Mouse (Mus musculus) left cerebral cortex, postnatal 10 days (tissue): ENCODE measurements around the gene Lrrc2. TPM values are rescaled to one million over a fixed set of nuclear protein-coding genes. Genes with fewer than 3 reads are reported as not detected.

Experiments
- DNase-seq, 2 experiments: peaks; one replicate each; pipeline ENCODE4 v3.0.0; 2021 to 2022; ENCODE audit warnings: low spot score in 2 of 2, mixed read lengths in 1 of 2; ENCODE audit errors: extremely low spot score in 1 of 2
- intact Hi-C: fragments of 180-260 bp; cut with DNase I; formaldehyde crosslinking; loops from one replicate; pipeline ENCODE4 v1.15.1; 2025
- total RNA-seq, 2 experiments: library from RNA; stranded (reverse); gene quantifications; 2 replicates each; pipeline ENCODE4 v1.2.3; 2021

The Lrrc2 gene
- total RNA-seq, result 1 to 10 TPM in 1 of 2 experiments, under 1 TPM in 1; 0.92 to 1.6 TPM

DNA sequence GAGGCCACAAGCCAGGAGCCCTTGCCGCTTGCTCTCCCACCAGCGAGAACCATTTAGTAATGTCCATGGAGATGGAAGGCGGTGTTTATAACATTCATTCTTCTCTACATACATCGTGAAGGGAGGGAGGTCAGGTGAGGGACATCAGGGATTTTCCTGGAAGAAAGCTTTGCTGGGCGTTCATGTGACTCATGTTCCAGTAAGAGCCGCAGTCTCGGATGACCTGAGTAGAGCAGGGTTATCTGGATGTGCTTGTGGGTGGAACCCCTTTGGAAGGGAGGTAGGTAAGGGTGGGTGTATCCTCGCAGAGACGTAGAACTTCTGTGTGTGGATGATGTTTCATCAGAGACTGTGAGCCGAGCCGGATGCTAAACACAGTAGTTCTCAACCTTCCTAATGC is at the start of gene Lrrc2:
TSS of gene Lrrc2 (plus strand) at position 149 of the 400 bp plus-strand sequence.
- intact Hi-C loops, result no loop called here

DNA sequence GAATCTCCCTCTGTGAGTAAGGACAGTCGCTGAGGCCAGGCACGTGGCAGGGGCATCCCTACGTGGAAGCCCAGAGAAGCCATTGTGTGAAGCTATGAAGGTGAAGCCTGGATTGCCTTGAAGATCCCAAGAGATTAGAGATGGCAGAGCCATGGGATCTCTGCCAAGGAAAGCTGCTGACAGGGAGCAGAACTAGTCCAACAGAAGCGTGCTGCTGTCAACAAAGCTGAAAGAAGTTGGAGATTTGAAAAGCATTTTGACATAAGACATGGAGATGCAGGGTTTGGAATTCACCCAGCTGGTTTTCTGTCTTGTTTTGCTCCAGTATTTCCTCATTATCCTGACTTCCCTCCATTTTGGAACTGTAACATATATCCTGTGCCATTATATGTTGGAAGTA is 49.1 kb upstream of the Lrrc2 start:
- DNase-seq, result peak in 1 of 2 experiments; percentile 12
- intact Hi-C loops, result no loop called here

More for the DNA sequence above, at the start of gene Lrrc2:
- DNase-seq, result no peak

DNA sequence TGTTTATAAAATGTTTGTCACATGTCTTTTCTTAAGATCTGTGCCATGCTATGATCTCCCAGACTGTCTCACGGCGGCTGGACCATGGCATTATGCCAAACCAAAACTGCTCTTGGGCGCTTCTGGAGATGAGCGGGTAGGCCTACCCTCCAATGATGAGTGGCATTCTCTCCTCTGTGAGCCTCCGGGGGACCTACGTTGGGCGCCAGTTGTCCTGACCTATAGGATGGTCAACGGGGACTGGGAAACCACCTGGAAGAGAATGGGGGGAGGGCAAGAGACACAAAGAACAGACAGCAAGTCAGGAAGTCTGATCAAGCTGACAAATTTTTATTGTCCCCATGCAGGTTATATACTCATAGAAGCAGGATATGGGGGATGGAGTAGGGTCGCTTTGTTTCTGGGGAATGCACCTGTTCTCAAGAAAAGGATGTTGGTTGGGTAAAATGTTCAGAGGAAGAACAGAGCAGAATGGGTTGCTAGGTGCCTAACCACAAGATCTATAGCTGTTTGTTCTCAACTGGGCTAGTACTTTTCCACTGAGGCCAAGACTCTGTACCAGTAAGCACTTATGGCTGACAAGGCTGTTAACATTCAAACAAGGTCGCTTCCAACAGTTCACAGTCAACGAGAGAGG is 44.0 kb upstream of the Lrrc2 start:
- DNase-seq, result no peak
- intact Hi-C loops, result no loop called here

DNA sequence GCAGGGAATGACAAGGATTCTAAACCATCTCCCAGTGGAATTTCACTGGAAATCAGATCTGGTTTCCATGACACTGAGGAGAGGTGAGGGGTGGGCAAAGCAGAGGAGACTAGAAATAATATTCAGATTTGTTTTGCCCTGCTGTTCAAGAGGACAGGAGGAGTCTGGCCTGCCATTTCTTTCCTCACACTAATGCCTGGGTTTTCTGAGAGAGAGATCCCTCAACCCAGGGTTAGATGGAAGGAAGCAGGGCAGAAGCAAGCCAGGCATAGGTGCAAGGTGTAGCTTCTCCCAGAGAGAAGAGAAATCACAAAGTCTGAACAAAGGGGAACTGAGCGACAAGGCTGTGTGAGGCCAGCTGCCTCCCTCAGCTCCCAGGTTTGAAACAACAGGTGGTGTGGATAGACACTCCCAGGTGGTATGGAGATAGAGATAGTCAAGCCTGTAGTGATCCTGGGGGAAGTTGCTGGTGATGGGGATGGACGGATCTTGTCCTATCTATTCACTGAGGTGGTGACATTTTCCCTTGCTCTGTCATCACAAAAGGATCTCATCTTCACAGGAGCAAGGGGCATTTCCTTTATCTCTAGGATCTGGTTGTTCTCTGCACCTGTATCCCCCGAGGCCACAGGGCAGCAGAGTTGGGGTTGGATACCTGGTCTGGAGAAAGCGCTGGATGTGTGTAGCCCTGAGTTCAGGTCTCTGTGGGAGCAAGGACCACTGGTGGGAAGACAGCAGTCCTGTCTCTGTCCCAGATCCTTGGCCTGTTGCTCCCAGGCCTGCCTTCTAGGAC is 43.3 kb upstream of the Lrrc2 start:
- intact Hi-C loops, result no loop called here
- DNase-seq, result no peak

DNA sequence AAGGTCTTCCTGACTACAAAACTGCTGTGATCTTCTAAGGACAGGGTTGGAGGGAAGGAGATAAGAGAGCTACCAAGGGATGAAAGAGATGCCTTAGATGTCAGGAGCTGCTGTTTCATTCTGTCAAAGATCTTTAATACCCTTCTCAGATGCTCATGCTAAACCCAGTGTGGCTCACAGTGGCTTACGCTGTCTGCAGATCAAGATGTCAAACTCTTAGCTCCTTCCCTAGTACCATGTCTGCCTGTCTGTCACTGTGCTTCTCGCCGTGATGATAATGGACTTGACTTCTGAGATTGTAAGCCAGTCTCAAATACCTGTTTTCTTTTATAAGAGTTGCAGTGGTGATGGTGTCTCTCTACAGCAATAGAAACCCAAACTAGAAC is 42.7 kb upstream of the Lrrc2 start:
- no peak for DNase-seq
- intact Hi-C loops, result no loop called here

DNA sequence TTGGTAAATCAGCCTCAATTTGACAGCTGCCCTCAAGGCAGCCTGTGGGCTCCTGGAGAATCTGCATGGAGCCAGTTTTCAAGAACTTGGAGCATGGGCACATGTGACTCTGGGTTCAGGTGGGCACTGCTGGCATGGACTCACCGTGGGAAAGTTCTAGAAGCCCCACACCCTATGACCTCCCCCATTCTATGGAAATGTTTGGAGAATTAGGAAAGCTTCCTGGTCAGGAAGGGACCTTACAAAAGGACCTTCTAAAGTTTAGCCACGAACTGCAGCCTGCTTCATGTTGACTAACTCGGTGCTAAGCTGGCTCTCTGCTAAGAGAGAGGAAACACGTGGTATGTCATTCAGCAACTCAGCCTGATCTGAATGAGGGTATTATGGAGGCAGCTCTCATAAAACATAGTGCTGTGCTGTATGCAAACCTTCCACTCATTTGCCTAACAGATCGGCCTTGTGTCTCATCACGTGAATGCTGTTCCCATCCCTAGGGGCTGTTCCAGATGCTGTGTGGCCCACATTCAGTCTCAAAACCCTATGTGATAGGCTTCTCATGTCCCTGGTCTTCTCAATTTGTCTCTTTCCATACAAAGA is 41.9 kb upstream of the Lrrc2 start:
- no peak for DNase-seq
- intact Hi-C loops, result no loop called here

DNA sequence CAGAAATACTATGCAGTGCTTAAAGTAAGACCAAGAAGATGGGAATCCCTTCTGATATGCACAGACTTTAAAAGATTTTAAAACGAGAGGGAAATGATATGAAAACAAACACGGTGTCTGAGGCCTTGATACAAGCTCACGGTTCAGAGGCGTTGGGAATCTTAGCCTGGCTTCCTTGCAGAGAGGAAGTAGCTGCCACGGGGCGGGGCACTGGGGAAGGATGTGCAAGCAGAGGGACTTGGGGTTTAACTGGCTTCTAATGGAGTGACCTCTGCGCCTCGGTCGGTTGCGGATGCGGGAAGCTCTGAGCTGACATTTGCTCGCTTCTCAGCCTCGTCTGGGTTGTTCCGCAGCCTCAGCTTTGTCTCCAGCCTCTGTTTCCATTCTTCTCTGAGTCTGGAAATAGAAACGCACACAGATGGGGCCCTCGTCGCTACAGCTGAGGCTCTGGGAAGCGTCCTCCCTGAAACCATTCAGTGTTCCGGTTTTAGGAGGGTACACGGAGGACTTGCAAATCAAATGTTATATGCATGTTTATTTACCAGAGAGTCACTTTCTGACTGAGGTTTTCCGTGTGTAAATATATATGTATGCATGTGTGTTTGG is 36.6 kb upstream of the Lrrc2 start:
- no peak for DNase-seq
- intact Hi-C loops, result no loop called here

DNA sequence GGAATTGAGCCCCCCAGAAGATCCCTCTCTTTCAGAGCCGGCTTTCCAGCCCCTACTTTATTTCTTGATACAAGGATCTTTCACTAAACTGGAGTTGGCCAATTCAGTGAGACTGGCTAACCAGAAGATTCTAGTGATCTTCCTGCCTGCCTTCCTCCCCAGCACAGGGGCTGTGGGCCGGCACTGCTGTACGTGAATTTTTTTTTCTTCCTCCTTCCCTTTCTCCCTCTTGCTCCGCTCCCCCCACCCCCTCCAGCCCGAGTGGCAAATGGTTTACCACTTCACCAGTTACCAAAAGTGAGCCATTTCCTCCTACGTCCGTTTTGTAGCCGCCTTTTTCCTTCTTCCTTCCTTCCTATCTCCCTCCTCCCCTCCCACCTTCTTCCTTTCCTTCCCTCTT is 35.9 kb upstream of the Lrrc2 start:
- no peak for DNase-seq
- intact Hi-C loops, result no loop called here

DNA sequence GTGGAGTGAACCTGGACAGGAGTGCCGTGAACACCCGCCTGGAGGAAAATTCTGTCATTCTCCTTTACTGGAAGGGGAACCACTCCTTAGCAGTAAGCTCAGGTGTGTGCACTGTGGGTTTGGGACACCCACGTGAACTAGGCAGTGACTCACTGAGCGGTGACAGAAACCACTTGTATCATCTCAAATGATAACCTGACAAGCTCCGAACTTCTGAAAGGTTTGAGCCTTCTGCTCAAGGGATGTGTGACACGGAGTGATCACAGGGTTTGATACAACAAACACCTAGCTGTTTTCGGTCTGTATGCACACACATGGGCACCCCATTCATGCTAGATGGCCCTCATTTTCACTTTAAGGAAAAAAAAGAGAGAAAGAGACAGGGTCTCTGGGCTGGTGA is 34.6 kb upstream of the Lrrc2 start, which contains the start of gene Fam240a:
TSS of gene Fam240a (minus strand) at position 76 of the 400 bp plus-strand sequence.
- intact Hi-C loops, result no loop called here
- DNase-seq, result no peak

DNA sequence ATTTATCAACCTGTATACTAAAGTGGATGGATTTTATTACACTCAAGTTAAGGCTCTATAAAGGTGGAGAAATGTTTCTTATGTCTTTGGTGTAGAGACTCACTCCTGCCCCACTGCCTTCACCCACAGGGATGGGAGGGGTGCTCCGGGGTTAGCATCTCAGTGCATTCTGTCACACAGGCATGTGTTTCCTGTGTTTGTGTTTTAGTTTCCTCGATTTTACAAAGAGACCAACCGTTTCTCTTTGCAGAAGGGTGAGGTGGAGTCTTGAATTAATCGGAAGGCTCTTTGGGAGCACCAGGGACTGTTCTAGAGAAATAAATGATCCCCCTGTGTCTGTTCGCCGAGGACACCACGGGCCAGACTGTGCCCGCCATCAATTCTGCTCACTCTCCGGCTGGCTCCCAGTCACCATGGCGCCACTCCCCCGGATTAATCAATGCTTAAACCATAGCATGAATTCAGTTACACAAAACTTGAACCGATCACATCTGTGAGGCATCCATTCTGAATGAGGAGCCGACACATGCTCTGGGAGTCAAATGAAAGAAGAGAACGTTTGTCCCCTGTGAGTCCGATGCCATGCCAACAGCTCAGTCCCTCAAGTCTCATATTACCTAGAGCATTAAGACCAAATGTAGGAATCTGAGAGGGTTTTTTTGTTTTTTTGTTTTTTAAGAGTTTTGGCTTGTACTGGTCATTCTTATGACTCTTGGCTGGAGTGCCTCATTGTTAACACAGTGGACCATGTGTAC is 30.5 kb upstream of the Lrrc2 start:
- intact Hi-C loops, result no loop called here
- DNase-seq, result no peak

DNA sequence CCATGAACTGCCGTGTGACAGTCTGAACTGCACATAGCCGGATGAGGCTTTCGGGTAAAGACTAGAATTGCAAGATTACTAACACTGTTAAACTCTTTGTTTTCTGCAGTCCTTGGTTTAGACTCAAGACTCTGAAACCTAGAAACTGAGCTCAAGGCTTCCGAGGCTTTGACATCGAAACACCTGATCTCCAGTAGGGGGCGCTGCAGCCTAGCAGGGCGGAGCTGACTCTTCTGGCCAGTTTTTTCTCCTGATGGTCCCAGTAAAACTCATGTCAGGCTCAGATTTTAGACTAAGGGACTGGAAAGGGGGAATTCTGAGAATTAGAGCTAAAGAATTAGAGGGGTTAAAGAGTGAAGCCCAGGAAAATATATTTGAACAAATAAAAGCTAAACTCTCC is 28.6 kb upstream of the Lrrc2 start:
- DNase-seq, result peak; percentile 55 to 86
- intact Hi-C loops, result no loop called here

DNA sequence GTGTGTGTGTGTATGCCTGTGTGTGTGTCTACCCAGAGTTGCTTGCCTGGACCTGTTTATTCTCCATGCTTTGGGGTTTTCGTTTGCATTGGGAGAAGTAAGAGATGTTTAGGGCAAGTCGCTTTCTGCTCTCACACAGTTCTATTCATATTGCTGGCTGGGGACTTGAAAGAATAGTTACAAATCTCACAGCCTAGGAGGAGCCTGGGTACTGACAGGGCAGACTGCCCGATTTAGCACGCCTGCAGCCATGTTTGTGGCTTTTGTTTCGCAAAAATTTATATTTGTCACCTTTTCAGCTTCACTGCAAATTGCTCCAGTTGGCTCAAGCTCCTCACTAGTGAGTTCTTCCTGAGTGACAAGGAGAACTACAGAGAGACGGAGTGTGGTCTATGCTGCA is 19.8 kb upstream of the Lrrc2 start:
- intact Hi-C loops, result no loop called here

DNA sequence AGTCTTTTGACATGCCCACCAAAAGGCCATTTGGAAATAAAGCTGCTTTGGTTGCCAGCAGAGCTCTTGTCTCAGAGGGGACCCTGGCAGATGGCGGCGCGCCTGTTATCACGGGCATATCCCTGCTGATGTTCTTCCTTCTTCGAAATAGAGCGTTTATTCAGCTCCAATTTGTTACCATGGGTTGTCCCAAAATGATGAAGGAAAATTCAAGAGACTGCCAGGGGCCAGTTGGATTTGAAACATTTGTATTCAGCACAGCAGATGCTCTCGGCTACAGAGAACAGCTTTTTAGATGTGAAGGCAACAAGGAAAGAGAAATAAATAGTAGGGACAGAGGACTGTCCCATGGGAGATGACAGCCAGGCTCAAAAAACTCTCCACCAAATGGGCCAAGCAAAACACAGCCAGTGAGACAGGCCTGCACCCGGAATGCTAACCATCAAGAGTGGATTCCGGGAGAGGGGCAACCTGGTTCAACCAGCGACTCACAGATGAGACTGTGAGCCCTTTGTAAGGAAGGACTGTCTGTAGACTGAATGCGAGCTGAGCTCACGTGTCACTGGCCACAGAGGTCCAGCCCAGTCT is 17.4 kb upstream of the Lrrc2 start:
- DNase-seq, result peak; percentile 55 to 60
- intact Hi-C loops, result no loop called here

More for the DNA sequence above, 19.8 kb upstream of the Lrrc2 start:
- DNase-seq, result no peak

DNA sequence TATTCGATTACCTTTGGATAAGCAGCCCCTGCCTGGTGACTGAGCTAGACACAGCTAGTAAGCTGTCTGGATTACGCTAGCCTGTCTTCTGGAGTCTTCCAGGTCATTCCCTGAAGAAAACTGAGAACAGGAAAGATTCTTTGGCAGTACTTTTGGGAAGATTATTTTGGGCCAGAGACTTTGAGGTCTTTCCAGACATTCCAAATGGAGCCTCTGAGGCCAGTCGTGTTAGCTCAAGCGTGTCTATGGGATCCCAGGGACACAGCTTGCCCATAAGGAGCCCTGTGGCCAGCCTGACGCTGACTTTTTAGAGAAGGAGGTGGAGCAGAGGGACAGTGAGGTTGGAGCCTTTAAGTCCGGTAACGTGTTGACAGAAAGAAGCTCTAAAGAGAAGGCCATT is 15.4 kb upstream of the Lrrc2 start:
- intact Hi-C loops, result no loop called here
- DNase-seq, result no peak

DNA sequence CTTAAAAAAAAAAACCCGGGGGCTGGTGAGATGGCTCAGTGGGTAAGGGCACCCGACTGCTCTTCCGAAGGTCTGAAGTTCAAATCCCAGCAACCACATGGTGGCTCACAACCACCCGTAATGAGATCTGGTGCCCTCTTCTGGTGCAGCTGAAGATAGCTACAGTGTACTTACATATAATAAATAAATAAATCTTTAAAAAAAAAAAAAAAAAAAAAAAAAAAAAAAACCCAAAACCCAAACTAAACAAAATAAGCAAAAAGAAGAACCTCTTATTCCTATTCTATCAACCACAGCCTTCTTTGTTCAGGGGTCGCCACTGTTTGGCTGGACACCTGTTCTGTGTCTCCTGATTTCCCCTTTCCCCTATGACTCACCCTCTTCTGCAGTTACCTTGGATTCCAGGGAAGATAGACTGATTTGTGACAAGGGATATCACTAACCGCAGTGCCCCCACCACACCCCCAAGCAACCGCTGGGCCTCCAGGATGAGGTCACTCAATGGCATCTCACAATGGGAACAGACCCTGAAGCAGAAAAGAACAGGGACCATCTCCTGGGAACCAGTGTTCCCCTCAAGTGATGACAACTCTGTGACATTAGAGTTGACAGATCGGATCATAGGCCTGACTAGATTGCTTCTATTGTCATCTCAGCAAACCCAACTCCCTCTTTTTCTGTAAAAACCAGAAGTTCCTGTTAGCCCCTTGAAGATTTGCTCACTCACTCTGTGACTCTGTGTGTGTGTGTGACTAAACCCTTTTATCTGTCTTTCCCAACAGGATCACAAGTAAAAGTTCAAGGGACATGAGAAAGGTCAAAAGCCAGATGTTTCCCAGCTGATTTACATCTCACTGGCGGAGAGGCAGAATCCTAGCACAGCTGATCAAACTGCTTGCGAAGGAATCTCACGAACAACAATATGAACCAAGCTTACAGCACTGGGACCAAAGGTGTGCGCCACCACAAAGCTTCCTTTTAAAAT is 13.5 kb upstream of the Lrrc2 start:
- no peak for DNase-seq
- intact Hi-C loops, result no loop called here

DNA sequence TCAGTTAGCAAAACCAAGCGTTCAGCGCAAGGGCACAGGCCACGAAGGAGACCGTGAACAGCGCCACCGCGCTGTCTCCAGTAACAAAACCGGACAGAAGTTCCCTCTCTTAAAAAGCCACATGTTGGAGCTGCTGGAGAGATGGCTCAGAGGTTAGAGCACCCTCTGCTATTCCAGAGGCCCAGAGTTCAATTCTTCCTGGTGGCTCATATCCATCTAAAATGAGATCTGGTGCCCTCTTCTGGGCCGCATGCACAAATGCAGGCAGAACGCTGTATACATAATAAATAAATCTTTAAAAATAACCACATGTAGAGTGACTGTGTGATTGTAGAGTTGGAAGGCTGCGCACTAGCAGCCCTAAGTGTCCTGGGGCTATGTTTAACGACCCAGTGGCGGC is 7.1 kb upstream of the Lrrc2 start:
- DNase-seq, result no peak
- intact Hi-C loops, result loop anchor here (10.0 kb wide), 1 partner anchor 219 kb away; no protein-coding TSS in a partner anchor

DNA sequence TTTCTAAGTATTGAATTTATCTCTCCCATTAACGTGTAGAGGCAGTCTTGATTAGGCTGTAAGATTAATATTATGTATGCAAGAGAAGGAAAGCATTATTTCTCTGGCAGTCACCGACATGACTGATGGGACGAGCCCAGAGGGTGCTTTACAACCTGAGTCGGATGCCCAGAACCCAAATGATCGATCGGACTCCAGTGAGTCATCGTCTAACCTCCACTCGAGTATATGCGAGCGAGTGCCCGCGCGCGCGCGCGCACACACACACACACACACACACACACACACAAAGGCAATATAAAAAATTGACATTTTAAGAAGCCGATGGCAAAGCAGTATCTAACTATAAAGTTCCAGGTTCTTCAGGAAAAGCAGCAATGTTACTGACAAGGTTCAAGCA is 6.0 kb upstream of the Lrrc2 start:
- DNase-seq, result no peak
- intact Hi-C loops, result loop anchor here (10.0 kb wide), 1 partner anchor 221 kb away; no protein-coding TSS in a partner anchor
